Mouse (Mus musculus) testis, adult 2 months (tissue): ENCODE results near the gene Tfdp2. TPM values are rescaled to one million over a fixed set of nuclear protein-coding genes. Genes with fewer than 3 reads are reported as not detected.

ENCODE experiments used
- H3K27ac ChIP-seq: fragments of 200-500 bp; 2 replicates; pipeline ENCODE4 v1.5.1; 2012; ENCODE audit warnings: low read depth, low read length; ENCODE audit not compliant: control insufficient read depth, insufficient read depth
- H3K27me3 ChIP-seq: fragments of 200-500 bp; 2 replicates; pipeline ENCODE4 v1.6.1; 2012; ENCODE audit warnings: mild to moderate bottlenecking, low read length, moderate library complexity; ENCODE audit not compliant: control insufficient read depth, insufficient read depth
- H3K36me3 ChIP-seq: fragments of 200-500 bp; 2 replicates; pipeline ENCODE4 v1.6.1; 2012; ENCODE audit warnings: mild to moderate bottlenecking, low read length; ENCODE audit not compliant: control insufficient read depth, insufficient read depth
- H3K4me1 ChIP-seq: fragments of 200-500 bp; 2 replicates; pipeline ENCODE4 v1.6.1; 2012; ENCODE audit warnings: low read length; ENCODE audit not compliant: control insufficient read depth, insufficient read depth
- H3K4me3 ChIP-seq: fragments of 200-500 bp; 2 replicates; pipeline ENCODE4 v1.5.1; 2012; ENCODE audit warnings: low read depth, mild to moderate bottlenecking, low read length, moderate library complexity, mixed read lengths; ENCODE audit not compliant: control insufficient read depth
- CTCF ChIP-seq: fragments of 200-500 bp; IDR thresholded peaks from 2 replicates; pipeline ENCODE4 v1.5.1; 2012; ENCODE audit warnings: low read depth, mild to moderate bottlenecking, inconsistent platforms, low read length, moderate library complexity; ENCODE audit not compliant: control insufficient read depth, insufficient read depth, insufficient replicate concordance
- POLR2A ChIP-seq: fragments of 200-500 bp; IDR thresholded peaks from 2 replicates; pipeline ENCODE4 v1.6.1; 2012; ENCODE audit warnings: low read depth, mild to moderate bottlenecking, inconsistent platforms, low read length, moderate library complexity; ENCODE audit not compliant: control insufficient read depth
- polyA plus RNA-seq: library from polyadenylated mRNA; depleted of rRNA; stranded (reverse); fragments of >200 nt; gene quantifications from 2 replicates; pipeline ENCODE4 v1.2.3, GENCODE M21; 2012

The Tfdp2 gene
- polyA plus RNA-seq, 1 experiment = 5.9 TPM

GRCm38 (mm10) chr9:96275543-96275942, 79.5 kb downstream of the Tfdp2 start:
- Histone ChIP-seq H3K4me1 (no peaks in the 10 kb centered on the region), H3K36me3 (no peaks in the 10 kb centered on the region), H3K27me3 (no peaks in the 10 kb centered on the region), H3K27ac (no peak overlapping the region), H3K4me3 (no peak overlapping the region)
- TF ChIP-seq CTCF = no peak
- no peak for TF ChIP-seq POLR2A

GRCm38 (mm10) chr9:96281497-96281896, 85.4 kb downstream of the Tfdp2 start:
- no peak for TF ChIP-seq POLR2A
- no peak for TF ChIP-seq CTCF
- Histone ChIP-seq H3K27ac (no peak overlapping the region), H3K4me1 (no peaks in the 10 kb centered on the region), H3K36me3 (no peaks in the 10 kb centered on the region), H3K4me3 (no peak overlapping the region), H3K27me3 (no peaks in the 10 kb centered on the region)

DNA sequence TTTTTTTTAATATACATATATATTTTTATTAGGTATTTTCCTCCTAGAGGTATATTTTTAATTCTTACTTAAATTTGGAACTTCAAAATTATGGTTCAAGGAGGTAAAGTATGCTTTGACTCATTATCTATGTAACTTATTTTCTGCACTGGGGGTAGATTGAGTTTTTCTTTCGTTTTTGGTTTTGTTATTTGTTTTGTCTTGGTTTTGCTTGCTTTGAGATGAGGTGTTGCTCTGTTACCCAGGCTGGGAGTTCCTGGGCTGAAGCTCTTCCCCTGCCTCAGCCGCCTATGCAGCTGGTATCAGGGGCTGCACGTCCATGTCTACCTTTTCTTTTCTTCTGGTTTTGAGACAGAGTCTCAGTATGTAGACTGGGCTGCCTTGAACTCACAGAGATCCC, 86.0 kb downstream of the Tfdp2 start:
- no peak for TF ChIP-seq CTCF
- no peak for TF ChIP-seq POLR2A
- no peaks in the 10 kb centered on the region for H3K36me3 ChIP-seq
- H3K27me3 ChIP-seq = no peaks in the 10 kb centered on the region

GRCm38 (mm10) chr9:96284916-96285315, 88.8 kb downstream of the Tfdp2 start:
- Histone ChIP-seq H3K27me3 (no peaks in the 10 kb centered on the region), H3K4me3 (no peak overlapping the region), H3K36me3 (no peaks in the 10 kb centered on the region), H3K4me1 (no peaks in the 10 kb centered on the region), H3K27ac (no peak overlapping the region)
- TF ChIP-seq POLR2A (no peak), CTCF (no peak)

More for the DNA sequence above, 86.0 kb downstream of the Tfdp2 start:
- Histone ChIP-seq H3K4me1 (no peaks in the 10 kb centered on the region), H3K27ac (no peak overlapping the region), H3K4me3 (no peak overlapping the region)

- Histone ChIP-seq H3K27me3 (no peaks in the 10 kb centered on the region), H3K4me3 (no peak overlapping the region), H3K27ac (no peak overlapping the region), H3K36me3 (no peaks in the 10 kb centered on the region), H3K4me1 (no peaks in the 10 kb centered on the region)
- TF ChIP-seq CTCF = no peak
- no peak for TF ChIP-seq POLR2A
Observed at GRCm38 (mm10) chr9:96292144-96292543, 96.1 kb downstream of the Tfdp2 start.

- TF ChIP-seq CTCF (no peak), POLR2A (no peak)
- Histone ChIP-seq H3K36me3 (no peaks in the 10 kb centered on the region), H3K27me3 (no peaks in the 10 kb centered on the region), H3K27ac (no peak overlapping the region), H3K4me3 (no peak overlapping the region), H3K4me1 (no peaks in the 10 kb centered on the region)
Observed at GRCm38 (mm10) chr9:96299324-96300008, 103.4 kb downstream of the Tfdp2 start.

DNA sequence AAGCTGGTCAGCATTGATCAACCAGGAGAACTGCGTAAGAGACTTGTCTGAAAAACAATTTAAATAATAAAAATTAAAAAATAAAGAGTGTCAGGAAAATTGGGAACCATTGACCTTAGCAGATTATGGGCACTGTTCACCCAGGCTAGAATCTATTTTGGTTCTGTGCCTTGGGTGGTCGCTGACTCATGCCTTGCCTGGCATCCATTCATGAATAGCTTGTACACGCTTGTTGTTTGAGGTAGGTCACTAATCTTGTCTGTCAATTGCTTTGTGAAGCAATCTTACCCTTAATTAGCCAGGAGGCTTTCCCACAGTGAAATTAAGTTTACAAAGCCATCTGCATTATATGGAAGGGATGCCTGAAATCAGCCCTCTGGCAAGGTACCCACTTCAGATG, 112.7 kb downstream of the Tfdp2 start:
- H3K36me3 ChIP-seq = no peaks in the 10 kb centered on the region; the same call in 1 of the 2 replicates
- no peak overlapping the region for H3K27ac ChIP-seq
- H3K4me3 ChIP-seq = no peak overlapping the region
- H3K4me1 ChIP-seq = no peaks in the 10 kb centered on the region
- H3K27me3 ChIP-seq = no peaks in the 10 kb centered on the region
- TF ChIP-seq CTCF (no peak), POLR2A (no peak)
